ENCODE assay signal across 18 mouse cellular contexts in the genomic region with DNA sequence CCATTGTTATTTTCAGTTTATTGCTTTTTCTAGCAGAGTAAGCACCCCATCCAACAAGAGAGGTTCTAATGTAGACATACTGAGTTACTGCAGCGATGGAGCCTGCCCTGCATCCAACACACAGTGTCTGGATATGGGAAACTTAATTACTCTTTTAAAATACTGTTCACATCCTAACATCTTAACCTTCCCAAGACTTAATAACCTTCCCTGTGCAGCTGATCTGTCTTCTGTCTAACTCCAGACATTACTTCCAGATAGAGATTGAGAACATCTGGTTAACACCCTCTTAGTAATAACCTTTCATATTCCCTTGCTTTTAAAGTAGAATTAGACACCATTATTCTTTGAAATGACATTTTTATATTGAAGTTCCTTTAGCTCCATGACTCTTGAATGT.
"Had no signal": no experiment of that assay in that cellular context is flagged by ENCODE, and none has a peak within 500 bp of the region (broad histone marks: within the 10 kb centered on the region; RNA-seq: fewer than 3 reads in every experiment).

No protein-coding gene starts in this region.

- H3K36me3 ChIP-seq: limb, embryonic 13.5 days; liver, embryonic 12.5 days; liver, embryonic 15.5 days; lung, embryonic 15.5 days; midbrain, embryonic 10.5 days; midbrain, embryonic 13.5 days had no signal

- ATAC-seq: inflammation-experienced regulatory T-cells, adult 6 months; intestine, embryonic 16.5 days; liver, embryonic 12.5 days; midbrain, embryonic 13.5 days had no signal

- H3K4me2 ChIP-seq: limb, embryonic 13.5 days; liver, embryonic 12.5 days; liver, embryonic 15.5 days; lung, embryonic 15.5 days; midbrain, embryonic 13.5 days had no signal

- H3K4me1 ChIP-seq: liver, embryonic 12.5 days; liver, embryonic 15.5 days; lung, embryonic 15.5 days; megakaryocyte, embryonic 14.5 days had no signal

- DNase-seq: kidney, postnatal 10 days; layer of hippocampus, adult 9-11 months; liver; lung, adult 18-20 months; lung, postnatal 10 days; lung, postnatal 36 days; thymus, adult 18-20 months; thymus, postnatal 36 days had no signal

- H3K4me3 ChIP-seq: layer of hippocampus, adult 2 months; limb, embryonic 13.5 days; liver, embryonic 12.5 days; liver, embryonic 15.5 days; lung, embryonic 15.5 days; megakaryocyte, embryonic 14.5 days; midbrain, embryonic 10.5 days; midbrain, embryonic 13.5 days had no signal

- H3K27ac ChIP-seq: layer of hippocampus, adult 2 months; limb, embryonic 13.5 days; liver, embryonic 12.5 days; liver, embryonic 15.5 days; lung, embryonic 15.5 days; midbrain, embryonic 10.5 days; midbrain, embryonic 13.5 days had no signal

- H3K27me3 ChIP-seq: limb, embryonic 13.5 days; liver, embryonic 12.5 days; liver, embryonic 15.5 days; lung, embryonic 15.5 days; megakaryocyte, embryonic 14.5 days; midbrain, embryonic 13.5 days had no signal

- H3K9me3 ChIP-seq: limb, embryonic 13.5 days; liver, embryonic 12.5 days; liver, embryonic 15.5 days; lung, embryonic 15.5 days; midbrain, embryonic 10.5 days; midbrain, embryonic 13.5 days had no signal

- H3K9ac ChIP-seq: limb, embryonic 13.5 days; liver, embryonic 12.5 days; liver, embryonic 15.5 days; lung, embryonic 15.5 days; midbrain, embryonic 13.5 days had no signal
